Mouse (Mus musculus): ENCODE measurements around the gene Slc25a21. TPM values are rescaled to one million over a fixed set of nuclear protein-coding genes. Genes with fewer than 3 reads are reported as not detected.

Slc25a21 gene
- polyA plus RNA-seq, 1 experiment from 2014 or later, result 3.2 TPM

DNA sequence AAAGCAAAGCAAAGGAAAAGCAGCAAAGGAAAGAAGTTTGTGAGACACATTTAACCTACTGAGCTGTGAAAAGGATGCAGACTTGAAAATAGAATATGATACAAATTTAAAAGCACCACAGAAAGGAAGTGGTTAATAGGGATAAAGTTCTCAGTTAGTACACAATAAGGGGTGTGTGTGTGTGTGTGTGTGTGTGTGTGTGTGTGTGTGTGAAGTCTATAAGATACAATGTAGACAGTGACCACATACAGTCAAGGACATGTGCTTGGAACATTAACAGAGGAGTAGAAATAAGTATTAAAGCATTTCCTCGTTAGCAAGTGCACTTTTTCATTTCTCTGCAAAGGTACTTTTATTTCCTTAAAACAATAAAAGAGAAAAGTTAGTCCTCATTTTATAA lies 367.3 kb downstream of the Slc25a21 start:
- Histone ChIP-seq H3K4me1 (peaks cover 7% of the 10 kb centered on the region), H3K4me3 (replicated peaks) (no peak overlapping the region), H3K9me3 (no peaks in the 10 kb centered on the region), H3K27me3 (replicated peaks) (no peaks in the 10 kb centered on the region), H3K9ac (no peak overlapping the region), H3K27ac (no peak overlapping the region), H3K36me3 (no peaks in the 10 kb centered on the region), H3K4me2 (no peak overlapping the region)
- 70% methylated on average over 1 of the region's 1 CpGs for WGBS
- no peak for ATAC-seq (ENCODE audit: insufficient read depth, low FRiP score, low read depth)

DNA sequence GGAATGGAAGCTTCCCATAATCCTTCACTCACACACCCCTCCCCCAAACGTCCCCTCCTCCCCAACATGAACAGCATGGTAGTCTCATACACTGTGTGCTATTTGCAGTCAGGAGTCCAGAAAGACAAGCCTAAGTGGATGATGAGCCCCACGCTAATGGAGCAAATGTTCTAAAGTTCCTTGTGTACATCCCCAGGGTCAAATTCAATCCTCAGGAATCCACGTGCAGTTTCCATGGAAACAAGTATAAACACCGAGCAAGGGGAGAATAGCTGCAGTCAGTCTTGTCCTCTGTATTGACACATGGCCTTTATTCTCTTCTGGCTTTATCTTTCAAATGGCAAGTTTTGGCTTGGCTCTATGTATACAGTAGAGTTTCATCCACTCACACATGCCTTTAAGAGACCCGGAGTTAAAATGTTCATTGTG lies 367.8 kb downstream of the Slc25a21 start:
- no peaks in the 10 kb centered on the region for H3K27me3 ChIP-seq (replicated peaks)
- H3K4me1 ChIP-seq, result peaks cover 9% of the 10 kb centered on the region
- no peaks in the 10 kb centered on the region for H3K9me3 ChIP-seq
- H3K9ac ChIP-seq, result no peak overlapping the region
- no peaks in the 10 kb centered on the region for H3K36me3 ChIP-seq
- H3K27ac ChIP-seq, result peak overlapping the region; percentile 22
- peak overlapping the region; percentile 16; the same call in 1 of the 2 replicates for H3K4me2 ChIP-seq
- WGBS, result 14% methylated on average over 5 of the region's 5 CpGs
- H3K4me3 ChIP-seq (replicated peaks), result no peak overlapping the region
- peak; percentile 53; the same call in 1 of the 2 replicates for ATAC-seq (ENCODE audit: insufficient read depth, low FRiP score, low read depth)

DNA sequence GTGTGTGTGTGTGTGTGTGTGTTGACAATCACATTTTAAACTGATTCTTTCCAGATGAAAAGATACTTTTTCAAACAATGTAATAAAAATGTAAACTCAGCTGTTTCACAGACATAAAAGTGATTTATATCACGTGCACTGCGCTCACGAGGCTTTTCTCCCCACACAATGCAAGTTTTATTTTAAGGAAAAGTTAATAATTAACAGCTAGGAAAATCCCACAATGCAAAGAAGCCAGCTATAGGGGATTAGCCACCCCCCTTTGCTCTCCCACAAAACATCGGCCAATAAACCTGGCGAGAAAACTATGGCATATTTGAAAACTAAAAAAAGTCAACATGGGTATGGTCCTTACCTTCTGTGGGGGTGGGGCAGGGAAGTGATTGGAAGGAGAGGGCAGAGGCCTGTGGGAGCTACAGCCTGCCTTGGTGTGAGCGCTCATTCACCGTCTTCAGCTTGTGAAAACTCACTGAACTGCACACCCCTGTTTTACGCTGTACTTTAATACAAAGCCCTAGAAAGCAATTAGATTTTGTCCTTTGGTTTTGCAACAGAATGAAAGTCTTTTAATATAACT lies 369.4 kb downstream of the Slc25a21 start:
- Histone ChIP-seq H3K27me3 (replicated peaks) (no peaks in the 10 kb centered on the region), H3K27ac (no peak overlapping the region), H3K9ac (no peak overlapping the region), H3K9me3 (no peaks in the 10 kb centered on the region), H3K4me3 (replicated peaks) (no peak overlapping the region), H3K4me1 (peaks cover 12% of the 10 kb centered on the region), H3K36me3 (no peaks in the 10 kb centered on the region), H3K4me2 (no peak overlapping the region)
- 33% methylated on average over 8 of the region's 8 CpGs for WGBS
- ATAC-seq (ENCODE audit: insufficient read depth, low FRiP score, low read depth), result peak; percentile 79

DNA sequence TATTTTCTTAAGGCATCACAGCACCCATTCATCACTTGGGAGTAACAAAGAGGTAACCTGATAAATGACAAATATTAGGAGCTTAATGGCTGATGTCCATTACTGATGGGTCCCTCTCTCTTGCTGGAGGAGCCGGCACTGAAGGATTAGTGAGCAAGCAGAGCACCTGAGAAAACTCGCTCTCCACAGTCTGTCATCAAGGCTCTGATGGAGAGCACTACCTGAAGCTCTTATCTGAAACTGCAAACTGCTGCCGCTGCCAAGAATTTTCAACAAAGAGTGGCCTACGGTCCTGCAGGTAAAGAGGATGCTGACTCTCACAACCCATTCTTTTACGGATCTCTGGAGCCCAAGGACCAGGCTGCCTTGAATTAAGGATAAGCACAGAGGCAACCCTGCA lies 372.6 kb downstream of the Slc25a21 start:
- H3K27me3 ChIP-seq (replicated peaks), result no peaks in the 10 kb centered on the region
- H3K4me1 ChIP-seq, result peaks cover 12% of the 10 kb centered on the region
- no peak overlapping the region for H3K27ac ChIP-seq
- H3K4me3 ChIP-seq (replicated peaks), result no peak overlapping the region
- WGBS, result 41% methylated on average over 5 of the region's 5 CpGs
- no peaks in the 10 kb centered on the region for H3K9me3 ChIP-seq
- no peak for ATAC-seq (ENCODE audit: insufficient read depth, low FRiP score, low read depth)
- no peak overlapping the region for H3K9ac ChIP-seq
- H3K36me3 ChIP-seq, result no peaks in the 10 kb centered on the region
- no peak overlapping the region for H3K4me2 ChIP-seq

DNA sequence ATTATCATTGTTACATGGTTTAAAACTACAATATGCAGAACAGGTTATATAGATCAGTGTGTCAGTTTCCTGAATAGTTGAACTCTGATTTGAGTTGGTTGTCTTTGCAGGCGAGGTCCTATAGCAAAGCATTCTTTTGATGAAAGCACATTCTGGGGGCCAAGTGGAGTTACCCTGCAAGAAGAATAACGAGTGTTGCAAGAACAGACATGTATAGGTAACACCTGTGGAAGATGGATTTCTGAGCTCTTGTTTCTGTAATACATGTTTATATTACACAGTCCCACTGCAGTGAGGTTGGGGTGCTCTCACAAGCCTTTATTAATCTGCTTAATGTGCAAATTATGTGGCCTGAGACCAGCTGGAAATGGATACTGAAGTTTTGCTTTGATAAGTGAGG lies 375.1 kb downstream of the Slc25a21 start:
- no peaks in the 10 kb centered on the region for H3K36me3 ChIP-seq
- no peak overlapping the region for H3K27ac ChIP-seq
- H3K4me2 ChIP-seq, result no peak overlapping the region
- H3K9me3 ChIP-seq, result no peaks in the 10 kb centered on the region
- ATAC-seq (ENCODE audit: insufficient read depth, low FRiP score, low read depth), result no peak
- peaks cover 4% of the 10 kb centered on the region; the same call in 1 of the 2 replicates for H3K4me1 ChIP-seq
- whole genome bisulfite sequencing, result 40% methylated on average over 2 of the region's 2 CpGs
- no peak overlapping the region for H3K4me3 ChIP-seq (replicated peaks)
- no peaks in the 10 kb centered on the region for H3K27me3 ChIP-seq (replicated peaks)
- H3K9ac ChIP-seq, result no peak overlapping the region

DNA sequence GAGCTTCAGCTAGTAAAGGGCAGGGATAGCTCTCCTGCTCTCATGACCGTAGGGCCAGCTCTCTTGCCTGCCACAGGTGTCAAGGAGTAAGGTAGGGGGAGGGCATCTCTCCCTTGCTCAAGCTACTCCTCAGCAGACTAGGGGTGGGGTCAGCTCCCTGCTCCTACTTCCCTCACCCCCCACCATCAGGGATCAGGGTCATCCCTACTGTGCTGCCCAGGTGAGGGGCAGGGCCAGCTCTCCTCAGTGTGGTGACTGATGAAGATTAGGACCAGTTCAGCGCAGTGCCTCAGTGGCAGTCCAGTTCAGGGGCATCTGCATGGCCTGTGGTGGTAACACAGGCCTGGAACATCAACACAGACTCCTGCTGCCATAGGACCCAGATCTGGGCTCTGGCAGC lies 376.7 kb downstream of the Slc25a21 start:
- no peak overlapping the region for H3K27ac ChIP-seq
- WGBS, result 74% methylated on average over 2 of the region's 2 CpGs
- no peak overlapping the region for H3K9ac ChIP-seq
- H3K9me3 ChIP-seq, result no peaks in the 10 kb centered on the region
- ATAC-seq (ENCODE audit: insufficient read depth, low FRiP score, low read depth), result no peak
- peaks cover 4% of the 10 kb centered on the region; the same call in 1 of the 2 replicates for H3K4me1 ChIP-seq
- H3K36me3 ChIP-seq, result no peaks in the 10 kb centered on the region
- H3K27me3 ChIP-seq (replicated peaks), result no peaks in the 10 kb centered on the region
- no peak overlapping the region for H3K4me2 ChIP-seq
- no peak overlapping the region for H3K4me3 ChIP-seq (replicated peaks)

DNA sequence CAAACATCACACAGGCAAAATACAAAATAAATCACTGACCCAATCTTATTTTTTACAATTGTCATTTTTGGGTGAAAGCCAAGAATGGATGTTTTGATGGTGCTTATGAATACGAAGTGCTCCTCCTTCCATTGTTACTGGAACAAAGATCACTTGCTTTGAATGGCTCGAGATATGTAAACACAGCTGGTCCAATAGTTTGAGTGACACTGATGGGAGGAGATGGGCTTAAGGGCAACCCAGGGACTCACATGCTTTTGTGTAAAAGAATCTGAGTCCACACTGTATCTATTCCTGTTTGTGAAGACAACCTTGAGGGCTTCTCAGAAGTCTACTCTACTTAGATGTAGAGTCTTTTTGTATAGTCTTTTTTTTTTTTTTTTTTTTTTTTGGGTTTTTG lies 389.8 kb downstream of the Slc25a21 start:
- no peak for ATAC-seq (ENCODE audit: insufficient read depth, low FRiP score, low read depth)
- Histone ChIP-seq H3K4me2 (no peak overlapping the region), H3K27me3 (replicated peaks) (no peaks in the 10 kb centered on the region), H3K4me1 (no peaks in the 10 kb centered on the region), H3K4me3 (replicated peaks) (no peak overlapping the region), H3K27ac (no peak overlapping the region), H3K9ac (no peak overlapping the region), H3K9me3 (no peaks in the 10 kb centered on the region), H3K36me3 (no peaks in the 10 kb centered on the region)
- WGBS, result 44% methylated on average over 2 of the region's 2 CpGs

DNA sequence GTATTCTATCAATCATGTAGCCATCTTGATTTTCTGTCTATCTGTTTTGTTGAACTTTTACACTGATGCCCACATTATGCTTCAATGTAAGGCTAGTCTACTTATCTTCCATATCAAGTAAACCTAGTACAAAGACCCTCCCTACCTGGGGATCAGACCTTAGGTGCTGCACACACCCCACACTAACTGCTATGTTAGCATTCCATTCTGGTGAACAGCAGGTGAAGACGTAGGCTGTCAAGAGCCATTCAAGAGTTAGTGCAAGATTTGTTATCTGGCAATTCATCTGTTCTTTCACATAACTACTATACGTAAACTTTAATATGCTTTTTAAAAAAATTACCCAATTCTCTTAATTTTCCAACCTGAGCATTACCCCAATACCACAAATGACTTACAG lies 390.2 kb downstream of the Slc25a21 start:
- Histone ChIP-seq H3K27ac (no peak overlapping the region), H3K27me3 (replicated peaks) (no peaks in the 10 kb centered on the region), H3K4me2 (no peak overlapping the region), H3K36me3 (no peaks in the 10 kb centered on the region), H3K9ac (no peak overlapping the region), H3K9me3 (no peaks in the 10 kb centered on the region), H3K4me3 (replicated peaks) (no peak overlapping the region), H3K4me1 (no peaks in the 10 kb centered on the region)
- WGBS, result 76% methylated on average over 2 of the region's 2 CpGs
- no peak for ATAC-seq (ENCODE audit: insufficient read depth, low FRiP score, low read depth)

DNA sequence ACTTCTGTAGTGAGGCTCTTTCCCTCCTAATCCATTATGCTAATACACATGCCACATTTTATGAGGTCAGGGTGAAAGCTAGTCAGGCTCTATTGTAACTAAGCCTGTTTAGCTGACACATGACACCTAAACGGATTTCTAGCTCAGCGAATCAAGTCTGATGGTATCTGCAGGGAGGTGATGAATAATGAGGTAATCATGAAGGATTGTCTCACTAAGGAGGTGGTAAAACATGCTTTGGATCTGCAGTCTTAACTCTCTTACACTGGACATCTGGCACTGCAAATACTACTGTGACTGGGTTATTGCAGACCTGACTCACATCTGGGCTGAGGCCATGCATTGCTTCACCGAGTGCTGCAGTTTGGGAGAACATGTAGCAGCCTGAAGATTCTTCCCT lies 392.8 kb downstream of the Slc25a21 start:
- Histone ChIP-seq H3K27me3 (replicated peaks) (no peaks in the 10 kb centered on the region), H3K4me1 (no peaks in the 10 kb centered on the region), H3K4me2 (no peak overlapping the region), H3K4me3 (replicated peaks) (no peak overlapping the region), H3K9me3 (no peaks in the 10 kb centered on the region), H3K36me3 (no peaks in the 10 kb centered on the region), H3K9ac (no peak overlapping the region), H3K27ac (no peak overlapping the region)
- WGBS, result 37% methylated on average over 3 of the region's 3 CpGs
- ATAC-seq (ENCODE audit: insufficient read depth, low FRiP score, low read depth), result no peak

DNA sequence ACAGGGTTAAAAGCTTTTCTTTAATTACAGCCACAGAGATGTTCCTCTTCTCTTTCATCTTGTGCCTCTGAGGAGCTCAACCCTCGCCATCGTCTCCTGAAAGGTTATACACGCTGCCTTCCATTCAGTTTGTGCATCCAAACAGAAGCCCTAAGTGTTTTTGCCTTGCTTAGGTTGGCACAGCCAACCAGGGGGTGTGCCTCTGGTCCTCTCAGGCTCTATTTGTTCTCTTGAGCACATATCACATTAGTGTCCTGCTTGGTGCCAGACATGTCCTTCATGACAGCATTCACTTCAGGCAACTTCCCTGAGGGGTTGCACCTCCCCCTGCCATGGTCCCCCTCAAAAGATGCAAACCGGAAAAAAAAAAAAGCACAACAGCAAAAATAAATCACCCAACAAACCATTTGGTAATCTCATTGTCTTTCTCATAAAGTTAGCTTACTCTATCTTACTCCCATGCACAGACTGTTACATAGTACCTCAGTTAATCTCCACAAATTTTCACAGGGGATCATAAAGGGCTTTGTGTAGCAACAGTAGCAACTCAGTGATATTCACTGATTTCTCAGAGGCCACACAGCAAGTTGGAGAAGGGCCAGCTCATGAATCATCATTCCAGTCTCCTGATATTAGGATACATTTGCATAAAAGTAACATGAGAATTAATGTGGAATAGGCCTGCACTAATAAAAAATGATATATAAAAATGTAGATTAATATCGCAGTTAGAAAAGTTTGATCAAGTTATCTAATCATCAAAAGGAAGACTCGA lies 398.4 kb downstream of the Slc25a21 start:
- H3K4me3 ChIP-seq (replicated peaks), result no peak overlapping the region
- H3K27ac ChIP-seq, result no peak overlapping the region
- no peak for ATAC-seq (ENCODE audit: insufficient read depth, low FRiP score, low read depth)
- H3K27me3 ChIP-seq (replicated peaks), result no peaks in the 10 kb centered on the region
- H3K9me3 ChIP-seq, result no peaks in the 10 kb centered on the region
- no peak overlapping the region for H3K4me2 ChIP-seq
- no peaks in the 10 kb centered on the region for H3K36me3 ChIP-seq
- WGBS, result 80% methylated on average over 6 of the region's 6 CpGs
- no peaks in the 10 kb centered on the region for H3K4me1 ChIP-seq
- H3K9ac ChIP-seq, result no peak overlapping the region

DNA sequence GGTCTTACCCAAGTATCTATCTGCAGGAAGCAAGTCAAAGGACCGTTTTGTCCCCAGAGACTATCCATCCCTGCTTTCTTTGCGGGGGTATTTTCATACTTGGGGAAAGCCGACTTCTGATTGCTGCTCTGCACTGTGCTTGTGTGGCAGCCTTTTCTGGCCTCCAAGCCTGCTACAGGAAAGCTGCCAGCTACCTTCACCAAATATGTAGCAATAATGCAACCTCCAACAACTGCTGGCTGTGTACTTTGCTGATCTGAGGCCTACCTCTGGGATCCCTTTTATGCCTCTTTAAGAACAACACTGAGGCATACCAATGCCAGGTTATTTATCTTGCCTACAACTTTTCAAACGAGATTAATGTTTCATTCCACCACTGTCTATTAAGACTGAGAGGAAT lies 408.0 kb downstream of the Slc25a21 start:
- no peaks in the 10 kb centered on the region for H3K36me3 ChIP-seq
- H3K9ac ChIP-seq, result no peak overlapping the region
- H3K9me3 ChIP-seq, result no peaks in the 10 kb centered on the region
- no peaks in the 10 kb centered on the region for H3K27me3 ChIP-seq (replicated peaks)
- 66% methylated on average over 4 of the region's 4 CpGs for WGBS
- no peak overlapping the region for H3K27ac ChIP-seq
- no peak for ATAC-seq (ENCODE audit: insufficient read depth, low FRiP score, low read depth)
- H3K4me2 ChIP-seq, result no peak overlapping the region
- no peaks in the 10 kb centered on the region for H3K4me1 ChIP-seq
- no peak overlapping the region for H3K4me3 ChIP-seq (replicated peaks)

DNA sequence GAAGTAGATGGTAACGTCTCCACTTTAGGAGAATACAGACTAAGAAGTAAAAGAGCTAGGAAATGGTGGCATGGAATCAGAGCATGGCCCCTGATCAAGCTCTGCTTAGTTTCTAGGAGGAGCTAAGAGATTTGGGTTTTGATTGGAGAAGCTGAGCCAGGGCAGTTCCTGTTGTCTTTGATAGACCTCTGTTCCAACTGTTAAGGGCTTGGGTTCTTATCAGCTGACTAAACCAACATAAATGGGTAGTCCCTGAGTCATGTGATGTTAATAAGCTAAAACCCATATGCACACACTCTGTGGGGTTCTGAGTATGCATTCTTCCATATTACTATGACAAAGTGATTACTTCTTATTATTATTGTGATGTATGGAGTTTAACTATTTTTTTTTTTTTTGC lies 412.0 kb downstream of the Slc25a21 start:
- no peaks in the 10 kb centered on the region for H3K36me3 ChIP-seq
- H3K9ac ChIP-seq, result no peak overlapping the region
- H3K27ac ChIP-seq, result no peak overlapping the region
- no peaks in the 10 kb centered on the region for H3K4me1 ChIP-seq
- ATAC-seq (ENCODE audit: insufficient read depth, low FRiP score, low read depth), result no peak
- no peaks in the 10 kb centered on the region for H3K27me3 ChIP-seq (replicated peaks)
- H3K4me3 ChIP-seq (replicated peaks), result no peak overlapping the region
- WGBS, result 89% methylated on average over 1 of the region's 1 CpGs
- H3K4me2 ChIP-seq, result no peak overlapping the region
- no peaks in the 10 kb centered on the region for H3K9me3 ChIP-seq
